Mouse (Mus musculus) CH12.LX (cell line): ENCODE measurements around the gene H2al1c. TPM values are rescaled to one million over a fixed set of nuclear protein-coding genes. Genes with fewer than 3 reads are reported as not detected.
"Not testable (repeated sequence)": the region's sequence is repeated elsewhere in the genome, so short reads cannot be mapped to it uniquely, and the experiment has no call there.

Source experiments
- DNase-seq: peaks from one replicate; pipeline ENCODE4 v3.0.0-alpha.2; 2013; ENCODE audit errors: extremely low read depth
- H3K27ac ChIP-seq: 2 replicates; pipeline ENCODE4 v1.5.1; 2012; ENCODE audit warnings: low read depth, mild to moderate bottlenecking, control low read depth, moderate library complexity; ENCODE audit not compliant: insufficient read depth
- H3K27me3 ChIP-seq: replicated peaks from 2 replicates; pipeline ENCODE3; 2012; ENCODE audit warnings: inconsistent platforms
- H3K36me3 ChIP-seq, 2 experiments: replicated peaks in 1 of 2; 2 replicates each; pipeline versions ENCODE3 to v1.6.1; 2012; ENCODE audit warnings: inconsistent platforms in 1 of 2, low read length in 1 of 2, mild to moderate bottlenecking in 1 of 2, mixed read lengths in 1 of 2, moderate library complexity in 1 of 2; ENCODE audit not compliant: control insufficient read depth in 1 of 2, insufficient read depth in 1 of 2
- H3K4me1 ChIP-seq, 2 experiments: 2 replicates each; pipeline ENCODE4 v1.6.1; 2012; ENCODE audit warnings: inconsistent platforms in 1 of 2, moderate library complexity in 1 of 2; ENCODE audit not compliant: insufficient read depth in 2 of 2, control insufficient read depth in 1 of 2
- H3K4me2 ChIP-seq: 2 replicates; pipeline ENCODE4 v1.6.1; 2012; ENCODE audit warnings: low read depth, mild to moderate bottlenecking, control low read depth; ENCODE audit not compliant: poor library complexity, insufficient read depth, severe bottlenecking
- H3K4me3 ChIP-seq, 3 experiments: fragments of 150-350 bp in 1 of 3; sonication (generic) in 1 of 3; replicated peaks in 1 of 3; 2 replicates each; pipeline versions ENCODE3 to v1.5.1; 2011 to 2012; ENCODE audit warnings: low read depth in 2 of 3, low read length in 2 of 3, mild to moderate bottlenecking in 2 of 3, moderate library complexity in 2 of 3, control low read depth in 1 of 3, improper control_type of control experiment in 1 of 3, inconsistent platforms in 1 of 3, mixed read lengths in 1 of 3; ENCODE audit not compliant: poor library complexity in 1 of 3
- H3K79me2 ChIP-seq: replicated peaks from 2 replicates; pipeline ENCODE4 v1.6.1; 2012; ENCODE audit warnings: mild to moderate bottlenecking, moderate library complexity; ENCODE audit not compliant: control insufficient read depth, poor library complexity, insufficient read depth, severe bottlenecking; ENCODE audit errors: extremely low read depth
- H3K9ac ChIP-seq: 2 replicates; pipeline ENCODE4 v1.6.1; 2012; ENCODE audit warnings: low read depth, mild to moderate bottlenecking, control low read depth, moderate library complexity; ENCODE audit not compliant: insufficient read depth
- H3K9me3 ChIP-seq: replicated peaks from 2 replicates; pipeline ENCODE3; 2012; ENCODE audit warnings: low read length, inconsistent platforms, mixed read lengths
- BHLHE40 ChIP-seq: IDR thresholded peaks from 2 replicates; pipeline ENCODE4 v1.6.1; 2011; ENCODE audit warnings: mild to moderate bottlenecking, low read depth, low read length, improper control_type of control experiment
- CHD1 ChIP-seq: IDR thresholded peaks from 2 replicates; pipeline ENCODE4 v1.6.1; 2012; ENCODE audit warnings: low read depth, low read length, improper control_type of control experiment, inconsistent platforms
- CHD2 ChIP-seq: IDR thresholded peaks from 2 replicates; pipeline ENCODE4 v1.6.1; 2011; ENCODE audit warnings: low read length, improper control_type of control experiment
- E2F4 ChIP-seq: IDR thresholded peaks from 2 replicates; pipeline ENCODE4 v1.6.1; 2011; ENCODE audit warnings: low read depth, low read length, improper control_type of control experiment; ENCODE audit not compliant: insufficient replicate concordance
- EP300 ChIP-seq: IDR thresholded peaks from 2 replicates; pipeline ENCODE4 v1.6.1; 2011; ENCODE audit warnings: low read length, improper control_type of control experiment
- ETS1 ChIP-seq: conservative IDR thresholded peaks from 2 replicates; pipeline ENCODE4 v1.6.1; 2012; ENCODE audit warnings: low read depth, mild to moderate bottlenecking, inconsistent platforms, low read length, improper control_type of control experiment, moderate library complexity
- IRF4 ChIP-seq: IDR thresholded peaks from 2 replicates; pipeline ENCODE4 v1.6.1; 2014; ENCODE audit warnings: low read depth, mild to moderate bottlenecking, inconsistent platforms, low read length, improper control_type of control experiment
- JUND ChIP-seq: conservative IDR thresholded peaks from 2 replicates; pipeline ENCODE4 v1.6.1; 2011; ENCODE audit warnings: low read depth, low read length, improper control_type of control experiment
- KAT2A ChIP-seq: IDR thresholded peaks from 2 replicates; pipeline ENCODE4 v1.6.1; 2012; ENCODE audit warnings: low read length, improper control_type of control experiment, inconsistent platforms; ENCODE audit not compliant: insufficient replicate concordance
- MAX ChIP-seq: IDR thresholded peaks from 2 replicates; pipeline ENCODE4 v1.6.1; 2011; ENCODE audit warnings: low read length, improper control_type of control experiment
- MEF2A ChIP-seq: IDR thresholded peaks from 2 replicates; pipeline ENCODE4 v1.6.1; 2014; ENCODE audit warnings: low read depth, mild to moderate bottlenecking, inconsistent platforms, low read length, improper control_type of control experiment, borderline replicate concordance
- MYC ChIP-seq: IDR thresholded peaks from 2 replicates; pipeline ENCODE4 v1.6.1; 2011; ENCODE audit warnings: low read depth, mild to moderate bottlenecking, improper control_type of control experiment, low read length
- NRF1 ChIP-seq: IDR thresholded peaks from 2 replicates; pipeline ENCODE4 v1.6.1; 2014; ENCODE audit warnings: low read depth, mild to moderate bottlenecking, inconsistent platforms, low read length, improper control_type of control experiment, moderate library complexity
- PAX5 ChIP-seq: IDR thresholded peaks from 2 replicates; pipeline ENCODE4 v1.6.1; 2012; ENCODE audit warnings: low read length, inconsistent platforms, mixed read lengths
- POLR2A ChIP-seq: IDR thresholded peaks from 2 replicates; pipeline ENCODE4 v1.6.1; 2011; ENCODE audit warnings: low read depth, mild to moderate bottlenecking, improper control_type of control experiment, low read length
- POLR2AphosphoS2 ChIP-seq: IDR thresholded peaks from 2 replicates; pipeline ENCODE4 v1.6.1; 2011; ENCODE audit warnings: low read depth, low read length, improper control_type of control experiment
- SIN3A ChIP-seq: IDR thresholded peaks from 2 replicates; pipeline ENCODE4 v1.6.1; 2012; ENCODE audit warnings: low read length, improper control_type of control experiment, inconsistent platforms
- SMC3 ChIP-seq: IDR thresholded peaks from 2 replicates; pipeline ENCODE4 v1.6.1; 2011; ENCODE audit warnings: low read depth, low read length, improper control_type of control experiment
- UBTF ChIP-seq: IDR thresholded peaks from 2 replicates; pipeline ENCODE4 v1.6.1; 2012; ENCODE audit warnings: low read depth, mild to moderate bottlenecking, inconsistent platforms, low read length, improper control_type of control experiment, moderate library complexity
- USF1 ChIP-seq: IDR thresholded peaks from 2 replicates; pipeline ENCODE4 v1.6.1; 2014; ENCODE audit warnings: low read depth, mild to moderate bottlenecking, inconsistent platforms, low read length, improper control_type of control experiment
- ZKSCAN1 ChIP-seq: IDR thresholded peaks from 2 replicates; pipeline ENCODE4 v1.6.1; 2012; ENCODE audit warnings: low read depth, inconsistent platforms, low read length, improper control_type of control experiment, borderline replicate concordance
- dilution Hi-C: fragments of 300-500 bp; cut with MboI; formaldehyde crosslinking; loops from 2 replicates; pipeline ENCODE4 v1.14.3; 2020; ENCODE audit warnings: low sequenced_read_pairs; ENCODE audit not compliant: extremely low pct_unique_long_range_greater_than_20kb, extremely low pct_ligation_motif_present
- in situ Hi-C: fragments of 300-500 bp; cut with MboI; formaldehyde crosslinking; loops from 3 replicates; pipeline ENCODE4 v1.14.3; 2019; ENCODE audit warnings: low sequenced_read_pairs, low pct_ligation_motif_present, low pct_unique_long_range_greater_than_20kb, mixed read lengths
- polyA plus RNA-seq: library from polyadenylated mRNA; unstranded; fragments of >175 nt; gene quantifications from 2 replicates; pipeline ENCODE4 v1.2.1, GENCODE M21; 2012; ENCODE audit warnings: low read depth; ENCODE audit not compliant: insufficient read length
- total RNA-seq, 2 experiments: library from RNA; depleted of rRNA; stranded (reverse); fragments of 300-350 nt in 1 of 2; fragments of >200 nt in 1 of 2; gene quantifications; 2 replicates each; pipeline ENCODE4 v1.2.3; 2012 to 2014

H2al1c gene
- not detected in 2 replicates for total RNA-seq (2012; rRNA removed)
- not detected in 2 replicates for total RNA-seq (2014; rRNA removed)
- not detected in 2 replicates for polyA plus RNA-seq

GRCm38 (mm10) chrX:11305355-11305754, at the start of gene H2al1c:
H2al1c (plus strand) TSS chrX:11305655.
- H3K27ac ChIP-seq, H3K9ac ChIP-seq, H3K79me2 ChIP-seq, H3K9me3 ChIP-seq, dilution Hi-C loops, in situ Hi-C loops, H3K4me3 ChIP-seq, H3K27me3 ChIP-seq, DNase-seq, H3K36me3 ChIP-seq, H3K4me1 ChIP-seq, H3K4me2 ChIP-seq: not testable (repeated sequence)

GRCm38 (mm10) chrX:11264918-11265317, 40.5 kb upstream of the H2al1c start:
- Histone ChIP-seq H3K36me3 (no peaks in the 10 kb centered on the region), H3K27ac (no peak overlapping the region), H3K4me2 (no peak overlapping the region), H3K9ac (no peak overlapping the region), H3K27me3 (no peaks in the 10 kb centered on the region), H3K4me1 (peaks cover 0 to 16% of the 10 kb centered on the region in 2 experiments; a peak in 2 of 4 replicates), H3K9me3 (no peaks in the 10 kb centered on the region), H3K4me3 (no peak overlapping the region), H3K79me2 (no peaks in the 10 kb centered on the region)
- DNase-seq: no peak
- dilution Hi-C loops (no loop called here), in situ Hi-C loops (no loop called here)
- no peak for TF ChIP-seq SIN3A

GRCm38 (mm10) chrX:11267791-11268190, 37.7 kb upstream of the H2al1c start:
- in situ Hi-C loops (no loop called here), dilution Hi-C loops (no loop called here)
- H3K4me3 ChIP-seq: no peak overlapping the region

More at GRCm38 (mm10) chrX:11267791-11268190, 37.7 kb upstream of the H2al1c start:
- no peak overlapping the region for H3K4me2 ChIP-seq
- no peaks in the 10 kb centered on the region for H3K9me3 ChIP-seq
- no peaks in the 10 kb centered on the region for H3K27me3 ChIP-seq
- H3K27ac ChIP-seq: no peak overlapping the region
- H3K79me2 ChIP-seq: no peaks in the 10 kb centered on the region
- no peak for DNase-seq
- no peaks in the 10 kb centered on the region for H3K36me3 ChIP-seq
- H3K4me1 ChIP-seq: peaks cover 0 to 16% of the 10 kb centered on the region in 2 experiments; a peak in 2 of 4 replicates
- TF ChIP-seq E2F4 (no peak), PAX5 (no peak), JUND (no peak), ZKSCAN1 (no peak), POLR2A (no peak), SMC3 (no peak), UBTF (no peak), POLR2AphosphoS2 (no peak), NRF1 (no peak), MAX (no peak), CHD1 (no peak), MEF2A (no peak), USF1 (no peak), MYC (no peak), IRF4 (no peak), BHLHE40 (no peak), CHD2 (no peak), ETS1 (no peak), KAT2A (no peak), EP300 (no peak)
- no peak overlapping the region for H3K9ac ChIP-seq
